Mouse (Mus musculus): ENCODE results near the gene Ttc21a. TPM values are rescaled to one million over a fixed set of nuclear protein-coding genes. Genes with fewer than 3 reads are reported as not detected.

Gene Ttc21a
- 2.6 and 3.3 TPM in 2 replicates for polyA plus RNA-seq (2012)

GRCm38 (mm10) chr9:119937005-119937773 is at the start of gene Ttc21a, which contains the start of gene Gorasp1:
Gene Ttc21a (plus strand): TSS chr9:119937606.
Gene Gorasp1 (minus strand): TSS chr9:119937565.

GRCm38 (mm10) chr9:119894339-119895009 is 42.9 kb upstream of the Ttc21a start, which contains the start of gene Wdr48:
Gene Wdr48 (plus strand): TSS chr9:119894878.

DNA sequence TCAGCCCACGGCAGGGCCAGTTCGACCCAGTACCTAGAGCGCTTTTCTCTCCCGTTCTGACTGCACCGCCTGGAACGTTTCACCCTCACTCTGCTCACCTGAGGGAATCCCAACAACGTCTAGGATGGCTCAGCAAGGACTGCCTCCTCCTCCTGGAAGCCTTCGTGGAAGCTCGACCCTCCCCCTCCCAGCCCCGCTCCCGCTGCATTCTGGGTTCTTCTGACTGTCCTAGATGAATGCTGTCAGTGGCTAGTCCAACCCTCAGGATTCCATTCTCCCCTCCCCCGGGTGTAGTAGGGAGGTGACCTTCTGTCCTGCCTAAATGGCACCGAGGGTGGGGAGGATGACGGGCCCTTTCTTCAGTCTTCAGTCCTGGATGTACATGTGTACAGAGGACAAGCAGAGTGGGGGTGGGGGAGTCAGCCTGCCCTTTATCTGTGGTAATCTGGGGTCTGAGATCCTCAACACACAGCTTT is 47.2 kb downstream of the Ttc21a start, which contains the start of gene Csrnp1:
TSS of gene Csrnp1 (minus strand) at position 123 of the 476 bp plus-strand sequence.

Other genes with a start within 250 kb of the Ttc21a start
- 0.03 TPM in 1 of 2 replicates, not detected in the other for gene Scn10a, start 218.3 kb upstream of the Ttc21a start, polyA plus RNA-seq (2012)
- gene Scn11a, start 112.2 kb upstream of the Ttc21a start, polyA plus RNA-seq (2012) = not detected in 2 replicates
- 16.2 and 17.0 TPM in 2 replicates for gene Wdr48, start 42.7 kb upstream of the Ttc21a start, polyA plus RNA-seq (2012)
- gene Gorasp1, start within 50 bp of the Ttc21a start, polyA plus RNA-seq (2012) = 19.8 and 27.4 TPM in 2 replicates
- gene Csrnp1, start 47.1 kb downstream of the Ttc21a start, polyA plus RNA-seq (2012) = 286 and 324 TPM in 2 replicates
- not detected in 2 replicates for gene Xirp1, start 86.0 kb downstream of the Ttc21a start, polyA plus RNA-seq (2012)
- 0.60 and 1.2 TPM in 2 replicates for gene Cx3cr1, start 132.3 kb downstream of the Ttc21a start, polyA plus RNA-seq (2012)
- not detected in 2 replicates for gene Ccr8, start 154.5 kb downstream of the Ttc21a start, polyA plus RNA-seq (2012)
- 44.5 and 58.9 TPM in 2 replicates for gene Slc25a38, start 172.8 kb downstream of the Ttc21a start, polyA plus RNA-seq (2012)
- gene Rpsa, start 190.1 kb downstream of the Ttc21a start, polyA plus RNA-seq (2012) = 9,060 and 9,210 TPM in 2 replicates
- gene Mobp, start 212.1 kb downstream of the Ttc21a start, polyA plus RNA-seq (2012) = not detected in 2 replicates